Mouse (Mus musculus) yolk sac, embryonic 10.5 days (tissue): ENCODE results near the gene Nup210.
"Not testable (repeated sequence)": the region's sequence is repeated elsewhere in the genome, so short reads cannot be mapped to it uniquely, and the experiment has no call there.

Experiments
- DNase-seq: peaks from one replicate; pipeline ENCODE4 v3.0.0-alpha.2; 2017; ENCODE audit warnings: low spot score

Gene Nup210

GRCm38 (mm10) chr6:91139846-91140245 lies 23.2 kb upstream of the Nup210 start:
- DNase-seq = no peak

GRCm38 (mm10) chr6:91137343-91137956 lies 20.8 kb upstream of the Nup210 start:
- no peak for DNase-seq

DNA sequence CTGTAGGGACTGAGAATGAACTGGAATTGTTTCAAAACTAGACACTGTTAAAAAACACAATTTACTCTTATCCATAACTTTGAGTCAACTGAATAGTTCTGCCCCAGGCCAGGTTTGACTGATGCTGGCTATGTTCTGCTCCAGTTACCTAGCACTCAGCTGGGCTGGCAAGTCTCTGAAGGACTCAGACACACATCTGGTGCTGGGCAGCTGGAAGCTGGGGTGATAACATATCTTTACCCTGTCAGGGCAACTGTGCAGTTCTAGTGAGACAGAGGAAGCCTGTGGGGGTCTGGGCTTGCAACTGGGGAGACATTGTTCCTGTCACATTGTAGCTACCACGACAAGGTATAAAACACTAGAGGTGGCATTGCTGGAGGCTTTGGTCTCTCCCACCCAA lies 14.2 kb upstream of the Nup210 start:
- DNase-seq = no peak

DNA sequence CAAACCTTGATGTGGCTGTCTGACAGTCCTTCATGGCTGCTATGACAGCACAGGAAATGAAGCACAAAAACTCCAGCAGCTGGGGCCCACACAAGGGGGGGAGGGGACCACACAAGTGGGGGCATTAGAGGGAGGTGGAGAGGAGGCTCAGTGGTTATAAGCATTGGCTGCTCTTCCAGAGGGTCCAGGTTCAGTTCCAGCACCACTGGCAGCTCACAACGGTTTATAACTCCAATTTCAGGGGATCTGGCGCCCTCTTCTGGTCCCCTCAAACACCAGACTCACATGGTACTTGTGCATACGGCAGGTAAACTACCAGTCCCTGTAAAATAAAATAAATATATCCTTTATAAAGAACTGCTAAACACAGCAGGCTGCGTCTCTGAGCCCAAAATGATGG lies 12.4 kb upstream of the Nup210 start:
- no peak for DNase-seq

GRCm38 (mm10) chr6:91125228-91125585 lies 8.6 kb upstream of the Nup210 start:
- DNase-seq = no peak

GRCm38 (mm10) chr6:91124286-91125227 lies 7.9 kb upstream of the Nup210 start:
- DNase-seq = no peak

DNA sequence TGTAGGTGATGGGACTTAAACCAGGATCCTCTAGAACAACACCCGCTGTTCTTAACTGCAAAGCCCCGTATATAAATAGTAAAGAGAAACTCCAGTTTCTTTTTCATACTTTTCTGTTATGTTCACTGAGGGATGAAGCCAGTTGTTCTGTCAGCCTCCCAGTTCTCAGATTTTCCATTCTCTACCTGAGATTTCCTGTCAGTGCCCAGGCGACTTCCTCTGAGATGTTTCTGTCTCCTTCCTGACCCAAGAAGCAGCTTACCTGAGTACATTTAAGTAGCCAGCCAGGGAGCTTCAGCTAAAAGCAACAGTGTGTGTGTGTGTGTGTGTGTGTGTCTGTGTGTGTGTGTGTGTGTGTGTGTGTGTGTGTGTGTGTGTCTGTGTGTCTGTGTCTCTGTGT lies 6.8 kb upstream of the Nup210 start:
- DNase-seq = no peak

GRCm38 (mm10) chr6:91121089-91121488 lies 4.5 kb upstream of the Nup210 start:
- not testable (repeated sequence) for DNase-seq

DNA sequence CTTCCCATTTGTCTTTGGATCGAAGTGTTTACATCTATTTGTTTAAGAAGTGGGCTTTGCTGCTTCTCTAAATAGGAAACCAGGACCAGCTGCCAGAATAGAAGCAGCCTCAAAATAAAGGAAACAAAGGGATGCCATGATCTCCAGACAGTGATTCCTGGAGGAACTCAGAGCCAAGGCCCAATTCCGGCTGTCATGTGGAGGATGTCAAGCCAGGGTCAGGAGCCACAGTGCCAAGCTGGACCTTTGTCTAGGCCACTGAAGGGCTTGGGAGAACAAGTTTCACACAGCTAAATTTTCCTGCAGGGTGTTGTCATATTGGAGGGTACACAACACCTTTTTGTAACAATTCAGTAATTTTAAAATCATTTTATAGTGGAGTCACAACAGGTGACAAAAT lies 3.6 kb upstream of the Nup210 start:
- no peak for DNase-seq

DNA sequence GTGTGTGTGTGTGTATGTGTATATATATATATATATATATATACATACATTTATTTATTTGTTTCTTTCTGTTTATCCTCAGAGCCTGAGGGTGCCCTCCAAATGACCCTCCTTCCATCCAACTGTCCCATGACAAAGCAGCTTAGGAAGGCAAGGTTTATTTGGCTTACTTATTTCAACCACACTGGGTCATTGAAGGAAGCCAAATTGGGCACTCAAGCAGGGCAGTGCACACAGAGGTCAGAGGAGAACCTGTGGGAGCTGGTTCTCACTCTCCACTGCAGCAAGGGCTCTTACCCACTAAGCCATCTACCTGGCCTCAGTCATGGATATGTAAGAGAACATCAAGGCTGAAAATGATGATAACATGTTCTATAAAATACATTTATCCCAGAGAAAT lies 1.9 kb upstream of the Nup210 start:
- DNase-seq = no peak

DNA sequence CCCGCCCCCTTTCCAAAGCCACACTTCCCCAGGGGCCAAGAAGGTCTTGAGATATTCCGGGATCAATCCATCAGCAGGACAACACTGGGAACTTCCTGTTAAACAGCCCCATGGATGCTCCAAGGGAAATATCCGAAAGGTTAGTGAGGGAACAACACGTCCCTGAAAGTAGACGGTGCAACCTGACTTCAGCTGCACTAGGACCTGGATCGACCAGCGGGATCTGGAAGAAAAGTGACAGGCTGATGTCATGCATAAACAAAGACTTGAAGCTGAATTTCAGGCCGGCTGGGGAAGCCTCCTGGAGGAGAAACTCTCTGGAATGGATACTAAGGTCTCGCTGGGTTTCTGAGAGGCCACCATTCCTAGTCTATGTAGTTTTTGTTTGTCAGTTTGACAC lies 520 bp upstream of the Nup210 start:
- DNase-seq = no peak

- no peak for DNase-seq
Measured at GRCm38 (mm10) chr6:91115863-91116243, 776 bp downstream of the Nup210 start.

GRCm38 (mm10) chr6:91115158-91115557 lies 1.5 kb downstream of the Nup210 start:
- no peak for DNase-seq

GRCm38 (mm10) chr6:91114716-91115115 lies 1.9 kb downstream of the Nup210 start:
- DNase-seq = no peak

- no peak for DNase-seq
Measured at GRCm38 (mm10) chr6:91111954-91112252, 4.7 kb downstream of the Nup210 start.

DNA sequence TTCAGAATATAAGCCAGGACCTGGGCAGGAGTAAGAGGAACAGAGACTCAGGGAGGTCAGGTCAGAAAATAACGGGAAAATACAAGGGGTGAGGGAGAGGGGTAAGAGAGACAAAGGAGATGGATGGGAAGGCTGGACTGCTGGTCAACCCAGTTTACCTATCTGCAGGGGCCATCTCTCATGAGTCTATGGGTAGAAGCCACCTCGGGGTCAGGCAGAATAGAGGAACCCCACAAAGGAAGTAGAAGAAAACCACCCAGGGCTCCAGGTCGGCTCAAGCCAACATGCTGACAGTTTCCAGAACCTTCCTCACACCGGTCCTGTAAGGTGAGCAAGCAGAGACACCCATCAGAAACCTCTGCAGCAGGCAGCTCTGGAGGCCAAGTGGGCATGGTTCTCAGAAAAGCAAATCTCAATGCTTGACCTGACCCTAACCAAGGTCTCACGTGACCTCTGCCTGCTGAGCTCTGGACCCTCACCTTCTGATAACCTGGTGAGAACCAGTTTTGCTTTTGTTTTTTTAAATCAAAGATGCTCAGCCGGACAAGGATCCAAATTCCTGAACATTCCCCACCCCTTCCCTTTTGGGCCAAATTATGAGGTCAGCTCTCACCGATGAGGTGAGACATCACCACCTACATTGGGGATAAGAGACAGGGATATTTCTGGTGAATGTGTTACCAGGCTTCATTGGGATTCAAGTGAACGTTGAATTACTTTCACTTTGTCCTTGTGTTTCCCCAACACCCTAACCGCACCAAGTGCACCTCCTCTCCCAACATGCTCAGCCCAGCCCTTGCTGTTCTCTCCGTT lies 5.3 kb downstream of the Nup210 start:
- no peak for DNase-seq

GRCm38 (mm10) chr6:91110323-91111020 lies 6.2 kb downstream of the Nup210 start:
- no peak for DNase-seq

DNA sequence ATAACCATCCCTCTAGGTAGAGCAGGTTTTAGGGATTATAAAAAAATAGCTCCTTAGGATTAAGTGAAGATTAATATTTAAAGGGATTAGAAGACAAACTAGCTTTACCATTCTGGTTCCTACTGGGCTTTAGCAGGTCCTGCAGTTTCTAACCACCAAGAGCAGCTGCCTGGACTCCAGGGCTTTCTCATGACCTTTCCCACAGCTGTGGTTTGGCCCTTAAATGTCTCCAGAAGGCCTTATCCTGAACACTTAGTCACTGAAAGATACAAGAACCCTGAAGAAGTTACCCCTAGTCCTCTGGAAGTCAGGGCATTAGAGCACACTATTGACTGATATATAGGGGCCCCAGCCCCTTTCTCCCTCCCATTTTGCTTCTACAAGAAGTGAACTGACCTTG lies 7.1 kb downstream of the Nup210 start:
- DNase-seq = no peak

DNA sequence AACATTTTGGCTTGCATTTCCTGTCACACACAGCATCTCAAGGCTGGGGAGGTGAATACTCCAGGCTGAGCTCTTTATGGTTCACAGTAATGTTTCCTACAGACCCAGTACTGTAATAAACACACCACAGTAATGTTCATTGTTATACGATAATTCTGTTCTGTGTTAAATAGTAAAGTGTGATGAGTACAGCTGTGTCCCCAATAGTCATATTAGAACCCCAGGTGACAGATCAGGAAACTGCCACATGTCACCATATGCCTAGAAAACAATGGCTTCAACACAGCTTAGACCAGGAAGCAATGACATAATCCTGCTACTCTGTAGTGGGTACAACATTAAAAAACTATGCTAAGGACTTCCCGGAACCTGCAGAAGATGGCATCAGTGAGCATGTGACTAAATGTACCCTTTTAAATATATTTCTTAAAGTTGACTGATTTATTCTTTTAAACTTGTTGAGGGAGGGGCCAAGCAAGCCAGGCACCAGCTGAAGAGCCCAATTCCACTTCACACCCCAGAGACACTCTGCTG lies 7.6 kb downstream of the Nup210 start:
- no peak for DNase-seq

DNA sequence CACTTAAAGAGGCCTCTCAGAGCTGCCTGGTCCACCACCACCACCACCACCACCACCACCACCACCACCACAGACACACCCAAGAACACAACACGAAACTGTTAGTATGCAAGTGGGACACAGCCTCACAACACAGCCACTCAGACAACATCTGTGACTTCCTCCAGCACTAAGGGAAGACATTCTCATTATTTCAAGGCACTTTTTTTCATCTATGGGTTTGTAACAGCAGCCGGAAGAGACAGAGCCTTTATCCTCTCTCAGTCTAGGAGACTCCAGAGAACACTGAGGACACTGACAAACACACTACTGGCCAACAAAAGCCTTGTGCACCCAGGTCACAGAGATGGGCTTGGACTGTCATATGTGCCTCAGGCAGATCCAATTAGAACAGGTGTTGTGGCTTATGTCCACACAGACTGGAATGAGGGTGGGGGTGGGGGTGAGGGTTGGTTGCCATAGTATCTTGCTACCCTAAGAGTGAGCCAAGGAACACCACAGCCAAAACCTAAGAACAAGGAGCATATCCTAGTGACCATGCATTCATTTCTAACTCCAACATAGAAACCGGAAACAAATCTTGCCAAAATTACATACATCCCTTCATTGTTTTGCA lies 8.2 kb downstream of the Nup210 start:
- DNase-seq = no peak

- no peak for DNase-seq
Measured at GRCm38 (mm10) chr6:91105400-91106129, 11.1 kb downstream of the Nup210 start.
